Mouse (Mus musculus) granulocyte monocyte progenitor cell, adult 5-6 weeks (primary cell): ENCODE measurements around the gene Gm11096. TPM values are rescaled to one million over a fixed set of nuclear protein-coding genes. Genes with fewer than 3 reads are reported as not detected.
A peak's percentile ranks its signal among the peaks of the same experiment; 100 is the strongest.

Experiments used
- ATAC-seq: replicated peaks from 2 replicates; pipeline ENCODE4 v1.8.0; 2016; ENCODE audit warnings: mild to moderate bottlenecking, moderate TSS enrichment, inconsistent platforms; ENCODE audit not compliant: poor library complexity, severe bottlenecking
- total RNA-seq, 2 experiments: library from RNA; stranded (forward) in 1 of 2; stranded (reverse) in 1 of 2; fragments of 200-712, 200-1000 nt in 1 of 2; fragments of >200 nt in 1 of 2; fragmentation: Nextera tagmentation in 1 of 2; gene quantifications; 2 replicates each; pipeline ENCODE4 v1.2.3; 2014 to 2017

Gene Gm11096
- not detected in 2 replicates for total RNA-seq (2014; fragmentation: Nextera tagmentation)
- not detected in 2 replicates for total RNA-seq (2017)

- no peak for ATAC-seq
Observed at GRCm38 (mm10) chr17:81441463-81441862, at the start of gene Gm11096. TSS of gene Gm11096 (plus strand) at chr17:81441763.

GRCm38 (mm10) chr17:81393040-81393439, 48.5 kb upstream of the Gm11096 start:
- ATAC-seq = no peak

- ATAC-seq = no peak
Observed at GRCm38 (mm10) chr17:81394124-81394523, 47.4 kb upstream of the Gm11096 start.

GRCm38 (mm10) chr17:81397434-81397833, 44.1 kb upstream of the Gm11096 start:
- no peak for ATAC-seq

GRCm38 (mm10) chr17:81400377-81400776, 41.2 kb upstream of the Gm11096 start:
- ATAC-seq = no peak

GRCm38 (mm10) chr17:81402636-81403035, 38.9 kb upstream of the Gm11096 start:
- ATAC-seq = no peak

- no peak for ATAC-seq
Observed at GRCm38 (mm10) chr17:81403121-81403520, 38.4 kb upstream of the Gm11096 start.

GRCm38 (mm10) chr17:81404225-81404624, 37.3 kb upstream of the Gm11096 start:
- no peak for ATAC-seq

- no peak for ATAC-seq
Observed at GRCm38 (mm10) chr17:81412736-81413135, 28.8 kb upstream of the Gm11096 start.

GRCm38 (mm10) chr17:81416361-81417114, 25.0 kb upstream of the Gm11096 start:
- no peak for ATAC-seq

GRCm38 (mm10) chr17:81419802-81420459, 21.6 kb upstream of the Gm11096 start:
- ATAC-seq = no peak

- ATAC-seq = peak; percentile 95
Observed at GRCm38 (mm10) chr17:81424256-81424912, 17.2 kb upstream of the Gm11096 start.

- ATAC-seq = no peak
Observed at GRCm38 (mm10) chr17:81427245-81427644, 14.3 kb upstream of the Gm11096 start.

- ATAC-seq = peak; percentile 25; the same call in 1 of the 2 replicates
Observed at GRCm38 (mm10) chr17:81432733-81433132, 8.8 kb upstream of the Gm11096 start.

- no peak for ATAC-seq
Observed at GRCm38 (mm10) chr17:81433148-81433547, 8.4 kb upstream of the Gm11096 start.

GRCm38 (mm10) chr17:81455269-81455668, 13.7 kb downstream of the Gm11096 start:
- ATAC-seq = no peak

- no peak for ATAC-seq
Observed at GRCm38 (mm10) chr17:81455977-81456376, 14.4 kb downstream of the Gm11096 start.

GRCm38 (mm10) chr17:81459379-81459778, 17.8 kb downstream of the Gm11096 start:
- peak; percentile 48; the same call in 1 of the 2 replicates for ATAC-seq

GRCm38 (mm10) chr17:81468941-81469340, 27.4 kb downstream of the Gm11096 start:
- no peak for ATAC-seq

GRCm38 (mm10) chr17:81473363-81473762, 31.8 kb downstream of the Gm11096 start:
- ATAC-seq = no peak

GRCm38 (mm10) chr17:81477420-81477819, 35.9 kb downstream of the Gm11096 start:
- no peak for ATAC-seq
